8 mouse cellular contexts compared by ENCODE assay signal in the genomic region with DNA sequence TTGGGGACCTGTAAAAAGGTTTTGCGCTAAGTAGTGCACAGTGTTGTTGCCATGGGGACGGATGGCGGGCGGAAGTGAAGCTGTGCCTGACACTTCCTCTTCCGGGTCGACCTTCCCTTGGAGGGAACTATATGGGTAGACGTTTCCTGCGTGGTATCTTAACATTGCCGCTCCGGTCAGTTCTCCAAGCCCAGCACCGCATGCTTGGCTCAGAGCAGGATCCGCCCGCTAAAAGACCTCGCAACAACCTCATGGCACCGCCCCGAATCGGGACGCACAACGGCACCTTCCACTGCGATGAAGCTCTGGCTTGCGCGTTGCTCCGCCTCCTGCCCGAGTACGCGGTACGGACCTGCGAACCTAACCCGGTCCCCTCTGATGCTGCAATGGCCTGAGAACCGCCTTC. TPM values are rescaled to one million over a fixed set of nuclear protein-coding genes. Genes with fewer than 3 reads are reported as not detected.
DNase-seq lines count a peak whose midpoint lies in the region; ATAC-seq lines count a peak whose summit lies in the region.

TSS of gene Myg1 (plus strand) at position 100 of the 406 bp plus-strand sequence.

- ATAC-seq in megakaryocyte progenitor cell, adult 5-6 weeks (replicated peaks; ENCODE audit: poor library complexity) = peak; percentile 95

- DNase-seq in adrenal gland, adult (ENCODE audit: inconsistent age in 2 of 2, low spot score in 1 of 2) = peak; percentile 86 to 95
- peak; percentile 96 for DNase-seq in embryo, embryonic 10 days (ENCODE audit: low spot score)
- DNase-seq in gastrocnemius, postnatal 10 days = peak; percentile 75
- DNase-seq in induced T-regulatory cell, adult 2 months (ENCODE audit: low read depth) = peak; percentile 95
- peak; percentile 81 to 89 for DNase-seq in left cerebral cortex, postnatal 10 days (ENCODE audit: extremely low spot score in 1 of 2, low spot score in 2 of 2)
- DNase-seq in right cerebral cortex, postnatal 10 days (ENCODE audit: low spot score in 2 of 2) = peak; percentile 90 to 93
- DNase-seq in urinary bladder, postnatal 14 days (ENCODE audit: low spot score) = peak; percentile 81

- intact Hi-C loops in left cerebral cortex, postnatal 10 days (cut with DNase I) = no loop called here

RNA-seq across cellular contexts. Expression of gene Myg1, which starts in this region (rescaled TPM):
- 10 to 100 TPM; 18.7 to 20.8 TPM for total RNA-seq in gastrocnemius, postnatal 10 days (2021)
- 10 to 100 TPM; 48.0 to 53.3 TPM for total RNA-seq in left cerebral cortex, postnatal 10 days (2021)
- 26.5 and 28.4 TPM in 2 replicates for total RNA-seq in megakaryocyte progenitor cell, adult 5-6 weeks (2015)
- total RNA-seq in megakaryocyte progenitor cell, adult 5-6 weeks (2017) = 56.4 and 58.5 TPM in 2 replicates

Comparison
In these comparisons a context has a peak if more than half of its experiments do, and no peak if none do; other contexts are left out.
1. Peak in every context shown above with its lines: DNase-seq and ATAC-seq.